Mouse (Mus musculus) hindbrain, embryonic 16.5 days (tissue): ENCODE data around the gene Pds5a. TPM values are rescaled to one million over a fixed set of nuclear protein-coding genes. Genes with fewer than 3 reads are reported as not detected.
A peak's percentile ranks its signal among the peaks of the same experiment; 100 is the strongest.
"Not testable (repeated sequence)": the region's sequence is repeated elsewhere in the genome, so short reads cannot be mapped to it uniquely, and the experiment has no call there.

Experiments used
- ATAC-seq: fragments of 200-750 bp; cut with Nextera tagmentation; 2 replicates; pipeline ENCODE4 v1.8.0; 2017; ENCODE audit warnings: moderate TSS enrichment, moderate library complexity
- H3K27ac ChIP-seq: fragments of 300-500 bp; sonication (generic); 2 replicates; pipeline ENCODE4 v1.5.1; 2014; ENCODE audit warnings: low read depth, mild to moderate bottlenecking, control low read depth, low read length, moderate library complexity
- H3K27me3 ChIP-seq: fragments of 300-500 bp; sonication (generic); replicated peaks from 2 replicates; pipeline ENCODE4 v1.6.1; 2014; ENCODE audit warnings: low read length; ENCODE audit not compliant: control insufficient read depth, insufficient read depth
- H3K36me3 ChIP-seq: fragments of 300-500 bp; sonication (generic); 2 replicates; pipeline ENCODE4 v1.6.1; 2014; ENCODE audit warnings: mild to moderate bottlenecking, low read length, moderate library complexity, mixed read lengths; ENCODE audit not compliant: control insufficient read depth, insufficient read depth
- H3K4me1 ChIP-seq: fragments of 300-500 bp; sonication (generic); 2 replicates; pipeline ENCODE4 v1.6.1; 2014; ENCODE audit warnings: low read depth, low read length; ENCODE audit not compliant: control insufficient read depth, insufficient read depth
- H3K4me2 ChIP-seq: fragments of 300-500 bp; sonication (generic); 2 replicates; pipeline ENCODE4 v1.6.1; 2014; ENCODE audit warnings: mild to moderate bottlenecking, low read length, control low read depth, moderate library complexity
- H3K4me3 ChIP-seq: fragments of 300-500 bp; sonication (generic); 2 replicates; pipeline ENCODE4 v1.5.1; 2014; ENCODE audit warnings: mild to moderate bottlenecking, low read length, control low read depth, moderate library complexity
- H3K9ac ChIP-seq: fragments of 300-500 bp; sonication (generic); 2 replicates; pipeline ENCODE4 v1.6.1; 2014; ENCODE audit warnings: low read depth, mild to moderate bottlenecking, control low read depth, low read length, moderate library complexity
- H3K9me3 ChIP-seq: fragments of 300-500 bp; sonication (generic); 2 replicates; pipeline ENCODE4 v1.6.1; 2014; ENCODE audit warnings: mild to moderate bottlenecking, low read length, moderate library complexity; ENCODE audit not compliant: control insufficient read depth
- WGBS: fragments of 180-500 bp; shearing (Covaris S2); extraction: QIAGEN DNeasy Blood & Tissue Kit; methylation state at CpG from one replicate; pipeline ENCODE4 v1.1.7; 2014; 5-methylcytosine and 5-hydroxymethylcytosine counted together
- polyA plus RNA-seq: library from polyadenylated mRNA; unstranded; fragments of >200 nt; fragmentation: Nextera tagmentation; extraction: Ambion mirVana; gene quantifications from 2 replicates; pipeline ENCODE4 v1.2.1, GENCODE M21; 2015

Gene Pds5a
- polyA plus RNA-seq: 27.7 and 35.0 TPM in 2 replicates

DNA sequence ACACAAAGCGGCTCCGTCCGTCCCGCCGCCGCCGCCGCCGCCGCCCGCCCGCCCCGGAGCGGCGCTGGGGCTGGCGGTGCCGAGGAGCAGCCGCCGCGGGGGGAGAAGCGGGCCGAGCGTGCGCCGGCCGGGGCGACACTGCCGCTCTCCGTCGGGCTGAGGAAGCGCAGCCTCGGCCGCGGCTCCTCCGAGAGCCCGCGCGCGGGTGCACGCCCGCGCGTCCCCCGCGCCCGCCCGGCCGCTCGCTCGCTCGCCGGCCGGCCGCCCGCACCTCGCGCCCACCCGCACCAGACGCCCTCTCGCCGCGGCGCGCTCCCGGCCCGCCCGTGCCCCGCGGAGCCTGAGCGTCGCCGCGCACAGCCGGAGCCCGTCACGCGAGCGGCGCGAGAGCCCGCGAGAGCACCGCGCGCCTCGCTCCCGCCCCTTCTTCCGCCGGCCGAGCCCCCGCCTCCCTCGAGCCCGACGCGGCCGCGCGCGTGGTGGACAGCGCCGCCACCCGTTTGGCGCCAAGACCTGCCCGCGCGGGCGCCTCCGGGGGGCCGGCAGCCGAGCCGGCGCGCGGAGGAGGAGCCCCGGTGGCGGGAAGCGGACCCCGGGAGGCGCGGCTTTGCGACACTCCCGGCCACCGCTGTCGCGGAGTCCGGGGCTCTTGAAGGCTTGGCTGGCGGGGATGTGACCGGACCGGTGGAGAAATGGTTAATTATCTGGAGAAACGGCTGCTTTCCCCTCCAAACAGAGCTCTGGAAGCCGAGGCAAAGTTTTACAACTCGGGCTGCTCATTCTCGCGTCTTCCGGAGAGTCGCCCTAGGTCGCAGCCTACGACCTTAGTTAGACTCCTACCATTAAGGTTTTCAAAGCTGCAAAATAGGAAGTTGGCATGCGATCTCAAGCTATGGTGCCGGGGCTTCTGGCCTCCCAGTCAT, at the start of gene Pds5a:
TSS of gene Pds5a (minus strand) at position 438 of the 923 bp plus-strand sequence.
- peak within 1 kb of the TSS; percentile 74 for H3K4me2 ChIP-seq
- no peaks in the 10 kb centered on the region for H3K27me3 ChIP-seq
- H3K4me1 ChIP-seq: peaks cover 17% of the 10 kb centered on the region
- H3K36me3 ChIP-seq: no peaks in the 10 kb centered on the region
- H3K27ac ChIP-seq: peak within 1 kb of the TSS; percentile 96
- peak; percentile 95 for ATAC-seq
- peak within 1 kb of the TSS; percentile 93 for H3K9ac ChIP-seq
- peak within 1 kb of the TSS; percentile 84 for H3K4me3 ChIP-seq
- WGBS: under 1% methylated on average over 90 of the region's 140 CpGs
- no peaks in the 10 kb centered on the region for H3K9me3 ChIP-seq

DNA sequence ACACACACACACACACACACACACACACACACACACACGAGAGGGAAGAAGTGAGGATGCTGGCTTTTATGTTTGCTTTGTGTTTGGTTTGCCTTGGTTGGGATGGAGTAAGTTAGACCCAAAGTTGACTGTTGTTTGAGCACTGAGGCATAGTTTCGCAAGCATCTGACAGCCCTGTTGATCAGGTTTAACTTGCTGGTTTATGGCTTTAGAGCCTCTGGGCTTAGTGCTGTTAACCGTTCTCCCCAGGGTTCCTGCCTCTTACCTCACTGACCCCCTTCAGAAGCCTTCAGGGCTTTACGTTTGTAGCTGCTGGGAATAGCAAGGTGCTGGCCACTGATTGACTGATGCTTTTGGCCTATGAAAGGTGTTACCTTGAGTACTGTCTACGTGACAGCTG, 48.8 kb upstream of the Pds5a start:
- H3K4me2 ChIP-seq: no peak overlapping the region
- no peaks in the 10 kb centered on the region for H3K36me3 ChIP-seq
- no peak for ATAC-seq
- no peak overlapping the region for H3K4me3 ChIP-seq
- H3K4me1 ChIP-seq: no peaks in the 10 kb centered on the region
- H3K27me3 ChIP-seq: no peaks in the 10 kb centered on the region
- H3K9ac ChIP-seq: no peak overlapping the region
- no peak overlapping the region for H3K27ac ChIP-seq
- H3K9me3 ChIP-seq: no peaks in the 10 kb centered on the region
- 80% methylated on average over 5 of the region's 5 CpGs for WGBS

DNA sequence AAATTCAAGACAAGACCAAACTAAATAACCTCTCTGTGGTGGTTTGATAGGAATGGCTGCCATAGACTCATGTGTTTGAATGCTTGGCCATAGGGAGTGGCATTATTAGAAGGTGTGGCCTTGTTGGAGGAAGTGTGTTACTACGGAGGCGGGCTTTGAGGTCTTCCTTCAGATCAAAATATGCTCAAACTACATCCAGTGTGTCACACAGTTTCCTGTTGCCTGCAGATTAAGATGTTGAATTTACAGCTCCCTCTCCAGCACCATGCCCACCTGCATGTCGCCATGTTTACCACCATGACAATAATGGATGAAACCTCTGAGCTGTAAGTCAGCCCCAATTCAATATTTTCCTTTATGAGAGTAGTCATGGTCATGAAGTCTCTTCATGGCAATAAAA, 41.3 kb upstream of the Pds5a start:
- WGBS: 96% methylated on average over 3 of the region's 3 CpGs
- no peak overlapping the region for H3K4me2 ChIP-seq
- no peaks in the 10 kb centered on the region for H3K4me1 ChIP-seq
- no peak overlapping the region for H3K4me3 ChIP-seq
- H3K9me3 ChIP-seq: no peaks in the 10 kb centered on the region
- no peaks in the 10 kb centered on the region for H3K27me3 ChIP-seq
- H3K27ac ChIP-seq: no peak overlapping the region
- no peak for ATAC-seq
- no peak overlapping the region for H3K9ac ChIP-seq
- no peaks in the 10 kb centered on the region for H3K36me3 ChIP-seq

DNA sequence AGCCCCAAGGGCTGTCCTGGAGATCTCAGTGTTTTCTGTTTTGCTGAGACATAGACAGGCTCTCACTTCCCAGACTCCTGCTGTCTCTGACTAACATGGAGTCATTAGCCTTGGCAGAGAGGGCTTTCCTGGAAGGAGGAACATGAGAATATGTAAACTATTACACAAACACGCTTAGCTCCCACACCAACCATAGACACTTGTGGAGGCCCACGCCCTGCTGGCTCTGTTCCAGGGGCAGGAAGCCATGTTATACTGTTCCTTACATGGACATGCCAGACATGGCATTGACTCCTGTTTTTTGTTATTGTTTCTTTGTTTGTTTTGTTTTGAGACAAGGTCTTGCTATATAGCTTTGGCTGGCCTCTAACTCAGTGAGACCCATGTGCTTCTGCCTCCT, 37.5 kb upstream of the Pds5a start:
- no peak for ATAC-seq
- H3K4me2 ChIP-seq: no peak overlapping the region
- 81% methylated on average over 2 of the region's 2 CpGs for WGBS
- no peaks in the 10 kb centered on the region for H3K36me3 ChIP-seq
- H3K27ac ChIP-seq: no peak overlapping the region
- no peaks in the 10 kb centered on the region for H3K9me3 ChIP-seq
- no peak overlapping the region for H3K9ac ChIP-seq
- H3K4me3 ChIP-seq: no peak overlapping the region
- H3K4me1 ChIP-seq: no peaks in the 10 kb centered on the region
- no peaks in the 10 kb centered on the region for H3K27me3 ChIP-seq

DNA sequence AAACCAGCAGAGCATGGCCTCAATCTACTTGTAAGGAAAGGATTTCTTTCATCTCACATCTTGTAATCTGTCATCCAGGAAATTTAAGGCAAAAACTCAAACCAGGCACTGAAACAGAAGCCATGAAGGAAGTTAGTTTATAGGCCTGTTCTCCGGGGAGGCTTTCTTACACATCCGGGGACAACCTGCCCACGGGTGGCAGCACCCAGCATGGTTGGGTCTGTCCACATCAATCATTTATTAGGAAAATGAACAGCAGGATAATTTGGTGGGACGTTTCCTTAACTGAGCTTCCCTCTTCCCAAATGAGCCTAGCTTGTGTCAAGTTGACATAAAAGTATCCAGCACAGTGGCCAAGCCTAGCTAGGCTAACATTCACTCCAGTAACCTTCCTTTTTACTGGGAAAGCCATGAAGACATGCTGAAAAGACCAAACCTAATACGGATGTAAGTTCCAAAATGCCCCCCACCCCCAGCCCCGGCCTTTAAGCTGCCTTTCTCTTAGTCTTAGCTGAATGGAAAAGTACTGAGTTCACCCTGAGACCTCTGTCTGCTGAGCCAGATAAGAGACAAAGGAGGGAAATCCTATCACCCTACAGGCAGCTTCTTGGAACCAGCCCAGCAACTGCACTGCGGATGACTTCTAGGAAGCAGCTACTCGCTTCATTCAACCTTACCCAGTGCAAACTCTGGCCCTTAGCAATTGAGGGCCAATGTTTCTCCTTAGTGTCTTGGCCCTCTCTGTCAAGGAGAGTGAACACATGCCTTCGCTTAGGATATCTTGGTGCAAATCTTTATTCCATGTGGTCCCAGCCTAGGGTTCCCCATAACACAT, 33.3 kb upstream of the Pds5a start:
- 53% methylated on average over 9 of the region's 9 CpGs for WGBS
- H3K9me3 ChIP-seq: no peaks in the 10 kb centered on the region
- no peak overlapping the region for H3K4me2 ChIP-seq
- H3K9ac ChIP-seq: no peak overlapping the region
- H3K4me1 ChIP-seq: no peaks in the 10 kb centered on the region
- no peak overlapping the region for H3K4me3 ChIP-seq
- H3K27me3 ChIP-seq: no peaks in the 10 kb centered on the region
- H3K27ac ChIP-seq: no peak overlapping the region; the same call in 1 of the 2 replicates
- ATAC-seq: no peak
- no peaks in the 10 kb centered on the region for H3K36me3 ChIP-seq

DNA sequence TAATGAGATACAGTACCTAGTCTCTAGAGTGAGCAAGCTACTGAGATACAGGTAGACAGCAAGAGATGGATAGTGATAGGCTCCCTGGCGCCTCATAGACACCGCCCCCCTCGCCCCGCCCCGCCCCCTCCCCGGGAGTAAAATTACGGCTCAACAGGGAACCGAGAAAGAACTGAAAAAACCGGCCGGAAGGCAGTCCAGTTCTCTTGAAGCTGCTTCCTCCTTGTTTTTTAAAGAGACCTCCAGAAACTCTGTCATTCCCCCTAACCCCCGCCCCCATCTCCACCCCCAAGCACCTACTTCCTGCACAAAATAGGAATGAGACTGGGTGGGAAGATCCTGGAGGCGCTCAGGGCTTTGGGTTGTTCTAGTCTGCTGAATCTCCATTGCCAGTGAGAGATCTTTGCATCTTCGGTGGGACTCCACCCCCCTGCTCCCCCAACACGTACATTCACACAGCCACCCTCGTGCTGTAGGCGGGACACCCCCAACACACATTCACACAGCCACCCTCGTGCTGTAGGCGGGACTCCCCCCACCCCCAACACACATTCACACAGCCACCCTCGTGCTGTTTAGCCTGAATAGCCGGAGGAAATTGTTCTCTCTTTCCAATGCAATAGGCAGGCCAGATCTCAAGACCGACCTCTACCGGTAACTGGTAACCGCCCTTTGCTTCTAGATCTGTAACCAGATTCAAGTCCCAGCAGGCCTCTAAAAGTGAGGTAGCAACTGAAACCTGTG, 26.4 kb upstream of the Pds5a start:
- Histone ChIP-seq H3K36me3 (no peaks in the 10 kb centered on the region), H3K4me2 (peak overlapping the region; percentile 84), H3K9me3 (no peaks in the 10 kb centered on the region), H3K27me3 (no peaks in the 10 kb centered on the region), H3K4me1 (no peaks in the 10 kb centered on the region), H3K9ac (peak overlapping the region; percentile 67), H3K4me3 (peak overlapping the region; percentile 47), H3K27ac (peak overlapping the region; percentile 80)
- peak; percentile 90 for ATAC-seq
- under 1% methylated on average over 23 of the region's 23 CpGs for WGBS

DNA sequence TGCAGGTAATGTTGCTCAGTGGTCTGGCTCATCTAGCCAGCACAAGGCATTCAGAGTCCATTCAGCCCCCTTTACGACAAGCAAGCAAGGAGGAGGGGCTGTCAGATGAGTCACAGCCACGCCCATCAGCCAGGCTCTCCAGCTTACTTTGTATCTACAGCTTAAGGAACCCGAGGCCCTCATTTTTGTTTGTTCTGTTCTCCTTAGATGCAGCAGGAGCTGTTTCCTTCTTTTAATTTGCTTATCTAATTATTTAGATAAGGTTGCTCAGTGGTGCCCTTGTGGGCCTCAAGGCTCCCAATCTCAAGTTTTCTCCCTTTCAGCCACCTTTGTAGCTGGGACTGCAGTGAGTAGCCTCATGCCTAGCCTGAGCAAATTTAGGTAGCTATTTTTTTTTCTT, 20.3 kb upstream of the Pds5a start:
- WGBS: 21% methylated on average over 3 of the region's 3 CpGs

DNA sequence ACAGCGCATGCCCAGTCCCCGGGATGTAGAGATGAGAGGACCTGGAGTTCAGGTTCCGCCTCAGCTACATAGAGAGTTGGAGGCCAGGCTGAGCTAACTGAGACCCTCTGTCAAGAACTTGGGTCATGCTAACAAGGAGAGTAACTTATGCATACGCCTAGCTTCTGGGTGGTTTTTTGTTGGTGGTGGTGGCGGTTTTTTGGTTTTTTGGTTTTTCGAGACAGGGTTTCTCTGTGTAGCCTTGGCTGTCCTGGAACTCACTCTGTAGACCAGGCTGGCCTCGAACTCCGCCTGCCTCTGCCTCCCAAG, 19.8 kb upstream of the Pds5a start:
- H3K4me1 ChIP-seq, H3K9ac ChIP-seq, H3K36me3 ChIP-seq, H3K27ac ChIP-seq, H3K27me3 ChIP-seq, H3K4me2 ChIP-seq, H3K4me3 ChIP-seq, H3K9me3 ChIP-seq, ATAC-seq: not testable (repeated sequence)
- WGBS: 96% methylated on average over 8 of the region's 8 CpGs

More for the DNA sequence above, 20.3 kb upstream of the Pds5a start:
- H3K4me1 ChIP-seq: no peaks in the 10 kb centered on the region
- ATAC-seq: no peak
- H3K4me3 ChIP-seq: no peak overlapping the region
- H3K9ac ChIP-seq: no peak overlapping the region
- H3K27ac ChIP-seq: no peak overlapping the region
- no peaks in the 10 kb centered on the region for H3K36me3 ChIP-seq
- H3K9me3 ChIP-seq: no peaks in the 10 kb centered on the region
- no peak overlapping the region for H3K4me2 ChIP-seq
- H3K27me3 ChIP-seq: no peaks in the 10 kb centered on the region
